Mouse (Mus musculus) myocyte (in vitro differentiated cells): ENCODE results near the gene Pigu. TPM values are rescaled to one million over a fixed set of nuclear protein-coding genes. Genes with fewer than 3 reads are reported as not detected.

Source experiments
- H3K27me3 ChIP-seq: one replicate; pipeline ENCODE4 v1.6.1; 2011; ENCODE audit not compliant: control insufficient read depth, insufficient read depth, insufficient read length
- H3K36me3 ChIP-seq: one replicate; pipeline ENCODE4 v1.6.1; 2011; ENCODE audit not compliant: control insufficient read depth, insufficient read depth
- H3K4me2 ChIP-seq: one replicate; pipeline ENCODE4 v1.6.1; 2011; ENCODE audit warnings: low read depth, control low read depth
- H3K4me3 ChIP-seq: one replicate; pipeline ENCODE4 v1.5.1; 2011; ENCODE audit warnings: mild to moderate bottlenecking, control low read depth, moderate library complexity
- H3K79me2 ChIP-seq: one replicate; pipeline ENCODE4 v1.6.1; 2011; ENCODE audit not compliant: control insufficient read depth, insufficient read depth
- H3ac ChIP-seq: one replicate; pipeline ENCODE4 v1.6.1; 2011; ENCODE audit not compliant: control insufficient read depth, insufficient read length
- CEBPB ChIP-seq: IDR thresholded peaks from 2 replicates; pipeline ENCODE4 v1.6.1; 2011; ENCODE audit warnings: mild to moderate bottlenecking, moderate library complexity; ENCODE audit not compliant: poor library complexity, insufficient read depth, severe bottlenecking
- E2F4 ChIP-seq: IDR thresholded peaks from one replicate; pipeline ENCODE4 v1.6.1; 2011; ENCODE audit warnings: mild to moderate bottlenecking, control low read depth, moderate library complexity; ENCODE audit not compliant: insufficient read depth
- MAX ChIP-seq: IDR thresholded peaks from one replicate; pipeline ENCODE4 v1.6.1; 2011; ENCODE audit warnings: low read depth, mild to moderate bottlenecking, control low read depth
- MYOD1 ChIP-seq, 3 experiments: IDR thresholded peaks; one replicate each; pipeline ENCODE4 v1.6.1; 2011; ENCODE audit warnings: control low read depth in 2 of 3, low read depth in 2 of 3, mild to moderate bottlenecking in 2 of 3, moderate library complexity in 1 of 3; ENCODE audit not compliant: insufficient read length in 2 of 3, control insufficient read depth in 1 of 3
- MYOG ChIP-seq, 3 experiments: IDR thresholded peaks; one replicate each; pipeline ENCODE4 v1.6.1; 2011; ENCODE audit warnings: control low read depth in 2 of 3, low read depth in 2 of 3, mild to moderate bottlenecking in 2 of 3; ENCODE audit not compliant: insufficient read length in 2 of 3, control insufficient read depth in 1 of 3, insufficient read depth in 1 of 3
- POLR2A ChIP-seq: IDR thresholded peaks from one replicate; pipeline ENCODE4 v1.6.1; 2011; ENCODE audit warnings: low read depth, mild to moderate bottlenecking, control low read depth, moderate library complexity; ENCODE audit not compliant: insufficient read length
- POLR2AphosphoS2 ChIP-seq: IDR thresholded peaks from one replicate; pipeline ENCODE4 v1.6.1; 2011; ENCODE audit warnings: low read depth, control low read depth; ENCODE audit not compliant: insufficient read length
- REST ChIP-seq: IDR thresholded peaks from one replicate; pipeline ENCODE4 v1.6.1; 2011; ENCODE audit warnings: mild to moderate bottlenecking, control low read depth, moderate library complexity; ENCODE audit not compliant: insufficient read depth, insufficient read length
- SRF ChIP-seq: IDR thresholded peaks from one replicate; pipeline ENCODE4 v1.6.1; 2011; ENCODE audit warnings: low read depth; ENCODE audit not compliant: control insufficient read depth, insufficient read length
- TCF12 ChIP-seq: IDR thresholded peaks from one replicate; pipeline ENCODE4 v1.6.1; 2011; ENCODE audit warnings: mild to moderate bottlenecking, control low read depth; ENCODE audit not compliant: poor library complexity, insufficient read depth, severe bottlenecking
- TCF3 ChIP-seq: IDR thresholded peaks from one replicate; pipeline ENCODE4 v1.6.1; 2011; ENCODE audit warnings: low read depth, control low read depth; ENCODE audit not compliant: insufficient read length
- USF1 ChIP-seq: IDR thresholded peaks from one replicate; pipeline ENCODE4 v1.6.1; 2011; ENCODE audit warnings: low read depth, mild to moderate bottlenecking, control low read depth, moderate library complexity
- polyA plus RNA-seq: library from polyadenylated mRNA; unstranded; fragments of >200 nt; fragmentation: generic; extraction: Trizol; gene quantifications from one replicate; pipeline ENCODE4 v1.2.1, GENCODE M21; 2012; ENCODE audit warnings: missing spikeins

Pigu gene
- polyA plus RNA-seq, 1 experiment = 27.0 TPM

DNA sequence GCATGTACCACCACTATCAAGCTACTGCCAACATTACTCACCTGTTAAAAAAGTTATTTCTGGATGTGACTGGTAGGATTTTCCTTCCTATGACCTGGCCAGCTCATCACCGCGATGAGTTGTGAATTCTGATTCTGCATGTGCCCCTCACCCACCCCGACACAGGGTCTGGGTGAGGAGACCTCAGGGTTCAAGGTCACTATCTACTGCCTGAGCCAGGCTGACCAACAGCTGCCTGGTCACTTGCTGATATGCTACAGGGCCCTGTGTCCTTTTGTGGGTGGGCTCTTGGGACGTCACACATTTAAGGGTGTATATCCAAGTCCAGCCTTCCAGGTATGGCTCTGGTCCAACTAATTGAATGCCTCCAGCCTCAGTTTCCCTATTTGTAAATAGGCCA, 78.1 kb downstream of the Pigu start:
- Histone ChIP-seq H3K4me2 (peak overlapping the region; percentile 57), H3ac (no peak overlapping the region), H3K79me2 (no peaks in the 10 kb centered on the region), H3K4me3 (no peak overlapping the region), H3K27me3 (no peaks in the 10 kb centered on the region), H3K36me3 (peaks cover 3% of the 10 kb centered on the region)
- TF ChIP-seq MYOG (IDR thresholded peaks at IDR 0.05; ENCODE audit: control insufficient read depth in 1 of 3, insufficient read depth in 1 of 3, insufficient read length in 2 of 3, low read depth in 2 of 3) = peak in 1 of 3 experiments; percentile 12
- TF ChIP-seq SRF = no peak
- TF ChIP-seq MAX = no peak

DNA sequence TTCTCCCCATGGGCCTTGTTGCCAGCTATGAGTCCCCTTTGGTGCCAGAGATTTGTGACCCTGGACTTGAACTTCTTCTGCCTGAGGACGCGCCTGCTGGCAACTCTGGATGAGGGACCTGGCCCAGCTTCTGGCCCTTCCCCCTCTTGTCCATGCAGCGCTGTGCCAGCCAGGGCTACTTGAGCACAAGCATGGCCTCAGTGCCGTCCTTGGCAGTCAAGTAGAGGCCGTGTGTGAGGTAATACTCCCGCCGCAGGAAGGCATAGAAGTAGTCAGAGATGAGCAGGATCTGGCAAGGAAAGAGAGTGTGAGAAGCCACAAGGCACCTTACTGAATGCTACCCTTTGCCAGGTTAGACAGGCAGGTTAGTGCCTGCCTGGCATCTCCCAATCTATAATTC, 78.9 kb downstream of the Pigu start:
- no peaks in the 10 kb centered on the region for H3K79me2 ChIP-seq
- peaks cover 3% of the 10 kb centered on the region for H3K36me3 ChIP-seq
- no peaks in the 10 kb centered on the region for H3K27me3 ChIP-seq
- no peak overlapping the region for H3ac ChIP-seq
- TF ChIP-seq TCF12 (no peak), USF1 (no peak), E2F4 (no peak), MYOD1 (IDR thresholded peaks at IDR 0.05; ENCODE audit: control insufficient read depth in 1 of 3, insufficient read length in 2 of 3, low read depth in 2 of 3) (no peak), TCF3 (no peak), MYOG (IDR thresholded peaks at IDR 0.05; ENCODE audit: control insufficient read depth in 1 of 3, insufficient read depth in 1 of 3, insufficient read length in 2 of 3, low read depth in 2 of 3) (no peak), POLR2AphosphoS2 (no peak), CEBPB (no peak), SRF (no peak), MAX (no peak), REST (no peak), POLR2A (no peak)
- H3K4me3 ChIP-seq = no peak overlapping the region
- no peak overlapping the region for H3K4me2 ChIP-seq

DNA sequence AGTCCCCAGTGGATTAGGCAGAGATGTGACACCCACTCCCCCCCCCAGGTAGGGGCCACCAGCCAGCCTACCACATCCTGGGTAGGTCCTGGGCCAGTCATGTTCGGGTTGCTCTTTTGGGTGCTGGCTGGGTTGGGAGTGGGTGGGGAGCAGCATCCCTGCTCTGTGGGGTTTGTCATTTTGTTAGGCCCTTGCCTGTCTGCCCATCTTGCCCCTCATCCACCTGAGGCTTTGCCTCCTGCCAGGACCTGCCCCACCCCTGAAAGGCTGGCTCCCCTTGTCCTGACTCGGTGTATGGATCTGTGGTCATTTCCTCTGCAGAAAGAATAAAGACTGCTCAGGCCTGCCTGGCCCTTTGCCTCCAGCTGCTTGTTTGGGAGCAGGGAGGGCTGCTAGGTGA, 79.5 kb downstream of the Pigu start:
- Histone ChIP-seq H3K4me2 (peak overlapping the region; percentile 78), H3K27me3 (no peaks in the 10 kb centered on the region), H3K4me3 (peak overlapping the region; percentile 58), H3ac (no peak overlapping the region), H3K79me2 (no peaks in the 10 kb centered on the region), H3K36me3 (peaks cover 3% of the 10 kb centered on the region)
- no peak for TF ChIP-seq TCF3
- no peak for TF ChIP-seq CEBPB
- no peak for TF ChIP-seq USF1
- no peak for TF ChIP-seq MYOD1 (IDR thresholded peaks at IDR 0.05; ENCODE audit: control insufficient read depth in 1 of 3, insufficient read length in 2 of 3, low read depth in 2 of 3)

DNA sequence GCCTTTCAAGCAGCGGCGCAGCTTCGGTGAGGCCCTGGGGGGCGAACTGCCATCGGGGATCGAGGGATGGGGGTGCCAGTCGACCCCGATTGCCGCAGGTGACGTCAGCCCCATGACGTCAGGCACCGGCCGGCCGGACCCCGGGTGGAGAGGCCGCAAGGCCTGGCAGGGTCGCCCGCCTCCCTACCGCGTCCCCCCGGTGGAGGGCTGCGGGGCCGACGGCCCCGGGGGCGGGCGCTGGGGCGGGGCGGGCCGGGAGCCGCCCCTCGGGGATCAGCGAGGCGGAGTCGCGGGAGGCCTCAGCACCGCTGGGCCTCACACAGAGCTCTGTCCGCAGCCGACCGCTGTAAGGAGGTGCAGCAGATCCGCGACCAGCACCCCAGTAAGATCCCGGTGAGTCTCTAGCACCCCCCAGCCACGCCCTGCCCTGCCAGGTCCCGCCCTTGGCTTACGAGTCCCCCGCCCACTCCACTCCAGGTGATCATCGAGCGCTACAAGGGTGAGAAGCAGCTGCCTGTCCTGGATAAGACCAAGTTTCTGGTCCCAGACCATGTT, 80.5 kb downstream of the Pigu start:
- Histone ChIP-seq H3K4me2 (peak overlapping the region; percentile 78), H3K79me2 (no peaks in the 10 kb centered on the region), H3K36me3 (peaks cover 3% of the 10 kb centered on the region), H3K27me3 (no peaks in the 10 kb centered on the region), H3ac (peak overlapping the region; percentile 72), H3K4me3 (peak overlapping the region; percentile 58)
- TF ChIP-seq CEBPB (no peak), TCF3 (no peak), POLR2A (peak; percentile 90), MYOG (IDR thresholded peaks at IDR 0.05; ENCODE audit: control insufficient read depth in 1 of 3, insufficient read depth in 1 of 3, insufficient read length in 2 of 3, low read depth in 2 of 3) (peak in 1 of 3 experiments; percentile 3), MAX (no peak), E2F4 (no peak), MYOD1 (IDR thresholded peaks at IDR 0.05; ENCODE audit: control insufficient read depth in 1 of 3, insufficient read length in 2 of 3, low read depth in 2 of 3) (peak in 1 of 3 experiments; percentile 2), POLR2AphosphoS2 (peak; percentile 74), REST (no peak), USF1 (no peak)

DNA sequence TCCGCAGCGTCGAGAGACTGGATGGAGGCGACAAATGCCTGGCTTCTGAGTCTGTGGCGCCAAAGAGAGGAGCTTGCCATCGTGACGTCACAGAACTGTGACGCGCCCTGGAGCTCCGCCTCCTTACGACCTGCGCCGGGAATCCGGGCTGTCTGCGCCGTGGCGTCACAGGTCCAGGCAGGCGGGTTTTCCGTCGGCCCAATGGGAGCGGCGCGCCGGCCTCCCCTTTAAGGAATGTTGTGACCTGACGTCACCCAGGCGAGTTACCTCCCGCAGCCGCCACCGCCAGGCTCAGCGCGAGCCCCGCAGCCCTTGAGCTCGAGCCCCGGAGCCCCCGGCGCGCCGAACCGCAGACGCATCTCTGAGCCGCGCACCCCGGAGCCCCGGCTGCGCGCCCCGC, 81.0 kb downstream of the Pigu start, which contains the start of gene Map1lc3a:
Map1lc3a (plus strand) TSS at position 103 of the 400 bp plus-strand sequence.
- Histone ChIP-seq H3K79me2 (no peaks in the 10 kb centered on the region), H3ac (peak within 1 kb of the TSS; percentile 72), H3K27me3 (no peaks in the 10 kb centered on the region), H3K36me3 (peaks cover 3% of the 10 kb centered on the region), H3K4me2 (peak within 1 kb of the TSS; percentile 81), H3K4me3 (peak within 1 kb of the TSS; percentile 58)
- no peak for TF ChIP-seq MAX
- no peak for TF ChIP-seq REST
- TF ChIP-seq E2F4 = no peak
- peak; percentile 30 for TF ChIP-seq POLR2AphosphoS2
- TF ChIP-seq SRF = peak; percentile 80
